19 mouse cellular contexts compared by ENCODE assay signal in genomic region chr7:133747372-133747771, GRCm38 (mm10). TPM values are rescaled to one million over a fixed set of nuclear protein-coding genes. Genes with fewer than 3 reads are reported as not detected.
A peak's percentile ranks its signal among the peaks of the same experiment; 100 is the strongest.
DNase-seq lines count a peak whose midpoint lies in the region; ATAC-seq lines count a peak whose summit lies in the region.
"Had no signal": no experiment of that assay in that cellular context is flagged by ENCODE, and none has a peak within 500 bp of the region (broad histone marks: within the 10 kb centered on the region; RNA-seq: fewer than 3 reads in every experiment).

No protein-coding gene starts in this region.

- no peak for ATAC-seq in forebrain, embryonic 16.5 days
- ATAC-seq: CD4-positive, CD25-positive, alpha-beta regulatory T cell, adult 4 months had no signal

- H3K9me3 ChIP-seq in forebrain, embryonic 16.5 days (ENCODE audit: control insufficient read depth, low read length) = no peaks in the 10 kb centered on the region
- H3K9me3 ChIP-seq: embryonic facial prominence, embryonic 13.5 days; forebrain, embryonic 12.5 days; limb, embryonic 13.5 days had no signal

- intact Hi-C loops in heart, postnatal 36 days (cut with DNase I) = no loop called here

- H3K27ac ChIP-seq in forebrain, embryonic 16.5 days (ENCODE audit: low read length) = no peak overlapping the region
- H3K27ac ChIP-seq: embryonic facial prominence, embryonic 13.5 days; forebrain, embryonic 12.5 days; limb, embryonic 13.5 days had no signal

- H3K4me1 ChIP-seq in forebrain, embryonic 16.5 days (replicated peaks; ENCODE audit: control insufficient read depth, insufficient read depth, low read length) = peaks cover 23% of the 10 kb centered on the region
- H3K4me1 ChIP-seq: embryonic facial prominence, embryonic 13.5 days; forebrain, embryonic 12.5 days had no signal

- H3K36me3 ChIP-seq in forebrain, embryonic 16.5 days (ENCODE audit: control insufficient read depth, insufficient read depth) = peaks cover 3% of the 10 kb centered on the region; the same call in 1 of the 2 replicates

- peak; percentile 9 to 25 for DNase-seq in urinary bladder, postnatal 36 days (ENCODE audit: low spot score in 2 of 2)
- DNase-seq in urinary bladder, postnatal 4 days (ENCODE audit: low spot score in 2 of 2) = no peak
- peak; percentile 39 to 55 for DNase-seq in heart, adult 9 months (ENCODE audit: low spot score in 2 of 2)
- DNase-seq in heart, postnatal 36 days = peak; percentile 39 to 44
- DNase-seq in right cerebral cortex, postnatal 36 days (ENCODE audit: low spot score in 2 of 2) = no peak
- no peak for DNase-seq in c-Kit-positive CD71-positive TER-119-positive erythroid progenitor cells, embryonic 14.5 days (ENCODE audit: low spot score)
- DNase-seq: cerebellum, postnatal 36 days; gastrocnemius, postnatal 25 days; kidney, postnatal 25 days; layer of hippocampus, postnatal 36 days; lung, adult 18-20 months; thymus, adult 2 months had no signal

- WGBS in forebrain, embryonic 16.5 days = 85% methylated on average over 8 of the region's 8 CpGs

- H3K27me3 ChIP-seq in forebrain, embryonic 16.5 days (replicated peaks; ENCODE audit: control insufficient read depth, insufficient read depth, low read length) = no peaks in the 10 kb centered on the region
- H3K27me3 ChIP-seq: embryonic facial prominence, embryonic 13.5 days; forebrain, embryonic 12.5 days; limb, embryonic 13.5 days had no signal

- H3K4me3 ChIP-seq in forebrain, embryonic 16.5 days (replicated peaks; ENCODE audit: low read length) = no peak overlapping the region
- H3K4me3 ChIP-seq: embryonic facial prominence, embryonic 13.5 days; forebrain, embryonic 12.5 days; limb, embryonic 13.5 days had no signal

- no peak overlapping the region for H3K4me2 ChIP-seq in forebrain, embryonic 16.5 days (ENCODE audit: low read length)
- H3K4me2 ChIP-seq: embryonic facial prominence, embryonic 13.5 days; forebrain, embryonic 12.5 days; limb, embryonic 13.5 days had no signal

- no peak overlapping the region for H3K9ac ChIP-seq in forebrain, embryonic 16.5 days (replicated peaks; ENCODE audit: low read depth, low read length)
- H3K9ac ChIP-seq: embryonic facial prominence, embryonic 13.5 days; forebrain, embryonic 12.5 days; limb, embryonic 13.5 days had no signal

RNA-seq across cellular contexts. Expression of gene Fank1, which starts 29.3 kb away (rescaled TPM):
- total RNA-seq in heart, postnatal 36 days (2021) = not detected
- polyA plus RNA-seq in forebrain, embryonic 16.5 days (2015; fragmentation: Nextera tagmentation; extraction: Ambion mirVana) = 3.0 and 3.3 TPM in 2 replicates
- total RNA-seq: gastrocnemius, postnatal 25 days; megakaryocyte, adult 5-6 weeks; neutrophil, adult 5-6 weeks had no signal
- polyA plus RNA-seq: CD4-positive, CD25-positive, alpha-beta regulatory T cell, adult 4 months had no signal

RNA-seq across cellular contexts. Expression of gene Dhx32, which starts 35.2 kb away (rescaled TPM):
- 10 to 100 TPM; 42.0 to 44.4 TPM for total RNA-seq in heart, postnatal 36 days (2021)
- 50.8 and 51.0 TPM in 2 replicates for polyA plus RNA-seq in forebrain, embryonic 16.5 days (2015; fragmentation: Nextera tagmentation; extraction: Ambion mirVana)

RNA-seq across cellular contexts. Expression of gene Uros, which starts 37.5 kb away (rescaled TPM):
- 10 to 100 TPM; 20.9 to 21.7 TPM for total RNA-seq in heart, postnatal 36 days (2021)
- 51.5 and 57.6 TPM in 2 replicates for polyA plus RNA-seq in forebrain, embryonic 16.5 days (2015; fragmentation: Nextera tagmentation; extraction: Ambion mirVana)

RNA-seq across cellular contexts. Expression of gene Bccip, which starts 38.2 kb away (rescaled TPM):
- 10 to 100 TPM; 50.5 to 51.8 TPM for total RNA-seq in heart, postnatal 36 days (2021)
- polyA plus RNA-seq in forebrain, embryonic 16.5 days (2015; fragmentation: Nextera tagmentation; extraction: Ambion mirVana) = 110 and 115 TPM in 2 replicates

Comparison
In these comparisons a context has a peak if more than half of its experiments do, and no peak if none do; other contexts are left out.
1. DNase-seq: peak in urinary bladder, postnatal 36 days (2 of 2), heart, adult 9 months (2 of 2) and heart, postnatal 36 days (2 of 2); none in urinary bladder, postnatal 4 days (0 of 2), right cerebral cortex, postnatal 36 days (0 of 2) and c-Kit-positive CD71-positive TER-119-positive erythroid progenitor cells, embryonic 14.5 days (single experiment).